Mouse (Mus musculus) v-Abl transformed pro-B cells (cell line): ENCODE results near the gene Olfr1173.

ENCODE experiments used
- in situ Hi-C, 2 experiments: fragments of 400-800 bp; cut with MboI; formaldehyde crosslinking; loops; one replicate each; pipeline ENCODE4 v1.15.1; 2025; ENCODE audit not compliant: unreplicated experiment in 2 of 2

Gene Olfr1173

GRCm38 (mm10) chr2:88279775-88280174 is at the start of gene Olfr1173:
TSS of gene Olfr1173 (minus strand) at chr2:88279875.
- in situ Hi-C loops, result no loop called here

GRCm38 (mm10) chr2:88327115-88327514 is 47.4 kb upstream of the Olfr1173 start, which contains the start of gene Olfr1175-ps:
TSS of gene Olfr1175-ps (minus strand) at chr2:88327215.
- in situ Hi-C loops, result no loop called here

GRCm38 (mm10) chr2:88315035-88315434 is 35.4 kb upstream of the Olfr1173 start, which contains the start of gene Olfr1174-ps:
TSS of gene Olfr1174-ps (minus strand) at chr2:88315135.
- in situ Hi-C loops, result no loop called here

- in situ Hi-C loops, result no loop called here
Observed at GRCm38 (mm10) chr2:88228234-88228633, 51.4 kb downstream of the Olfr1173 start, which contains the start of gene Olfr1170. TSS of gene Olfr1170 (minus strand) at chr2:88228334.
